Mouse (Mus musculus) MEL (cell line): ENCODE measurements around the gene Ccdc102a.

Experiments used
- CHD1 ChIP-seq: IDR thresholded peaks from 2 replicates; pipeline ENCODE4 v1.6.1; 2012; ENCODE audit warnings: low read depth, mild to moderate bottlenecking, inconsistent platforms, low read length, improper control_type of control experiment
- CHD2 ChIP-seq: IDR thresholded peaks from 2 replicates; pipeline ENCODE4 v1.6.1; 2011; ENCODE audit warnings: low read length, improper control_type of control experiment
- CTCF ChIP-seq, 3 experiments: IDR thresholded peaks in 2 of 3; conservative IDR thresholded peaks in 1 of 3; 2 replicates each; pipeline ENCODE4 v1.5.1; 2011 to 2012; ENCODE audit warnings: low read length in 3 of 3, low read depth in 2 of 3, mild to moderate bottlenecking in 2 of 3, improper control_type of control experiment in 1 of 3, inconsistent platforms in 1 of 3, mixed read lengths in 1 of 3, moderate library complexity in 1 of 3; ENCODE audit not compliant: control insufficient read depth in 1 of 3, insufficient read depth in 1 of 3, poor library complexity in 1 of 3, severe bottlenecking in 1 of 3
- EP300 ChIP-seq, 2 experiments: IDR thresholded peaks; 2 replicates each; pipeline ENCODE4 v1.6.1; 2011; ENCODE audit warnings: improper control_type of control experiment in 2 of 2, low read length in 2 of 2, low read depth in 1 of 2, mild to moderate bottlenecking in 1 of 2
- GATA1 ChIP-seq: IDR thresholded peaks from 2 replicates; pipeline ENCODE4 v1.6.1; 2011; ENCODE audit warnings: low read depth, low read length, improper control_type of control experiment
- HCFC1 ChIP-seq: IDR thresholded peaks from 2 replicates; pipeline ENCODE4 v1.6.1; 2012; ENCODE audit warnings: low read depth, mild to moderate bottlenecking, inconsistent platforms, low read length, improper control_type of control experiment, moderate library complexity
- JUND ChIP-seq: IDR thresholded peaks from 2 replicates; pipeline ENCODE4 v1.6.1; 2011; ENCODE audit warnings: low read depth, mild to moderate bottlenecking, improper control_type of control experiment, low read length
- MAFK ChIP-seq: IDR thresholded peaks from 2 replicates; pipeline ENCODE4 v1.6.1; 2011; ENCODE audit warnings: low read depth, mild to moderate bottlenecking, low read length, improper control_type of control experiment, borderline replicate concordance
- MAX ChIP-seq: IDR thresholded peaks from 2 replicates; pipeline ENCODE4 v1.6.1; 2011; ENCODE audit warnings: low read length, improper control_type of control experiment
- MAZ ChIP-seq: IDR thresholded peaks from 2 replicates; pipeline ENCODE4 v1.6.1; 2012; ENCODE audit warnings: low read depth, mild to moderate bottlenecking, inconsistent platforms, low read length, improper control_type of control experiment
- MXI1 ChIP-seq: IDR thresholded peaks from 2 replicates; pipeline ENCODE4 v1.6.1; 2011; ENCODE audit warnings: mild to moderate bottlenecking, low read depth, low read length, improper control_type of control experiment
- POLR2A ChIP-seq, 2 experiments: IDR thresholded peaks; 2 replicates each; pipeline ENCODE4 v1.6.1; 2011 to 2012; ENCODE audit warnings: low read length in 2 of 2, mild to moderate bottlenecking in 2 of 2, control low read depth in 1 of 2, improper control_type of control experiment in 1 of 2, low read depth in 1 of 2, moderate library complexity in 1 of 2; ENCODE audit not compliant: control insufficient read depth in 1 of 2, insufficient read depth in 1 of 2, poor library complexity in 1 of 2

- TF ChIP-seq CTCF (IDR thresholded peaks at IDR 0.05 in 2 of 3, conservative IDR thresholded peaks at IDR 0.05 in 1 of 3; ENCODE audit: control insufficient read depth in 1 of 3, insufficient read depth in 1 of 3, low read depth in 2 of 3, low read length in 3 of 3, poor library complexity in 1 of 3, severe bottlenecking in 1 of 3) = no peak
- TF ChIP-seq EP300 (IDR thresholded peaks at IDR 0.05; ENCODE audit: low read depth in 1 of 2, low read length in 2 of 2) = no peak
- TF ChIP-seq JUND = no peak
- TF ChIP-seq CHD2 = no peak
- TF ChIP-seq POLR2A (IDR thresholded peaks at IDR 0.05; ENCODE audit: control insufficient read depth in 1 of 2, insufficient read depth in 1 of 2, low read depth in 1 of 2, low read length in 2 of 2, poor library complexity in 1 of 2) = 0 out of 4 replicates have a peak, but pooled peaks of 1 of the 2 experiments have one; percentile 22
- no peak for TF ChIP-seq GATA1
- TF ChIP-seq MAFK = no peak
- TF ChIP-seq HCFC1 = no peak
- TF ChIP-seq MAX = no peak
- TF ChIP-seq MXI1 = no peak
- TF ChIP-seq MAZ = no peak
- no peak for TF ChIP-seq CHD1
These were observed 49.2 kb upstream of the Ccdc102a start for GRCm38 (mm10) chr8:94967071-94967470.
